Mouse (Mus musculus) forebrain, embryonic 16.5 days (tissue): ENCODE results near the gene Uggt2. TPM values are rescaled to one million over a fixed set of nuclear protein-coding genes. Genes with fewer than 3 reads are reported as not detected.

ENCODE experiments used
- ATAC-seq: fragments of 200-750 bp; cut with Nextera tagmentation; 2 replicates; pipeline ENCODE4 v1.8.0; 2017; ENCODE audit warnings: mild to moderate bottlenecking, moderate library complexity
- H3K27ac ChIP-seq: fragments of 300-500 bp; sonication (generic); 2 replicates; pipeline ENCODE4 v1.5.1; 2014; ENCODE audit warnings: low read length, control low read depth
- H3K27me3 ChIP-seq: fragments of 300-500 bp; sonication (generic); replicated peaks from 2 replicates; pipeline ENCODE4 v1.6.1; 2014; ENCODE audit warnings: low read length; ENCODE audit not compliant: control insufficient read depth, insufficient read depth
- H3K36me3 ChIP-seq: fragments of 300-500 bp; sonication (generic); 2 replicates; pipeline ENCODE4 v1.6.1; 2014; ENCODE audit not compliant: control insufficient read depth, insufficient read depth
- H3K4me1 ChIP-seq: fragments of 300-500 bp; sonication (generic); replicated peaks from 2 replicates; pipeline ENCODE4 v1.6.1; 2014; ENCODE audit warnings: low read length; ENCODE audit not compliant: control insufficient read depth, insufficient read depth
- H3K4me2 ChIP-seq: fragments of 300-500 bp; sonication (generic); 2 replicates; pipeline ENCODE4 v1.6.1; 2014; ENCODE audit warnings: mild to moderate bottlenecking, low read length, control low read depth
- H3K4me3 ChIP-seq: fragments of 300-500 bp; sonication (generic); replicated peaks from 2 replicates; pipeline ENCODE4 v1.5.1; 2014; ENCODE audit warnings: mild to moderate bottlenecking, low read length, control low read depth
- H3K9ac ChIP-seq: fragments of 300-500 bp; sonication (generic); replicated peaks from 2 replicates; pipeline ENCODE4 v1.6.1; 2014; ENCODE audit warnings: low read depth, low read length, control low read depth
- H3K9me3 ChIP-seq: fragments of 300-500 bp; sonication (generic); 2 replicates; pipeline ENCODE4 v1.6.1; 2016; ENCODE audit warnings: low read length; ENCODE audit not compliant: control insufficient read depth
- WGBS: fragments of 180-500 bp; shearing (Covaris S2); extraction: QIAGEN DNeasy Blood & Tissue Kit; methylation state at CpG from one replicate; pipeline ENCODE4 v1.1.7; 2014; 5-methylcytosine and 5-hydroxymethylcytosine counted together
- polyA plus RNA-seq: library from polyadenylated mRNA; unstranded; fragments of >200 nt; fragmentation: Nextera tagmentation; extraction: Ambion mirVana; gene quantifications from 2 replicates; pipeline ENCODE4 v1.2.1, GENCODE M21; 2015

The Uggt2 gene
- polyA plus RNA-seq, 1 experiment from 2014 or later = 15.9 TPM

- Histone ChIP-seq H3K4me2 (no peak overlapping the region), H3K27ac (no peak overlapping the region), H3K36me3 (peaks cover 10% of the 10 kb centered on the region), H3K27me3 (no peaks in the 10 kb centered on the region), H3K4me3 (no peak overlapping the region), H3K9ac (no peak overlapping the region), H3K4me1 (no peaks in the 10 kb centered on the region), H3K9me3 (no peaks in the 10 kb centered on the region)
- 68% methylated on average over 8 of the region's 8 CpGs for WGBS
- no peak for ATAC-seq
Observed at GRCm38 (mm10) chr14:118977136-118977816, 122.0 kb downstream of the Uggt2 start.

GRCm38 (mm10) chr14:118972268-118972667 is 127.0 kb downstream of the Uggt2 start:
- 91% methylated on average over 6 of the region's 6 CpGs for WGBS
- peaks cover 8% of the 10 kb centered on the region for H3K36me3 ChIP-seq
- ATAC-seq = no peak

GRCm38 (mm10) chr14:118967646-118968045 is 131.6 kb downstream of the Uggt2 start:
- H3K4me1 ChIP-seq = no peaks in the 10 kb centered on the region
- H3K4me2 ChIP-seq = no peak overlapping the region
- no peak for ATAC-seq
- H3K27me3 ChIP-seq = no peaks in the 10 kb centered on the region
- peaks cover 8% of the 10 kb centered on the region for H3K36me3 ChIP-seq
- no peak overlapping the region for H3K27ac ChIP-seq
- no peak overlapping the region for H3K4me3 ChIP-seq
- H3K9me3 ChIP-seq = no peaks in the 10 kb centered on the region
- WGBS = 87% methylated on average over 7 of the region's 7 CpGs
- H3K9ac ChIP-seq = no peak overlapping the region

More at GRCm38 (mm10) chr14:118972268-118972667, 127.0 kb downstream of the Uggt2 start:
- no peak overlapping the region for H3K27ac ChIP-seq
- no peak overlapping the region for H3K9ac ChIP-seq
- H3K4me3 ChIP-seq = no peak overlapping the region
- no peak overlapping the region for H3K4me2 ChIP-seq
- no peaks in the 10 kb centered on the region for H3K4me1 ChIP-seq
- no peaks in the 10 kb centered on the region for H3K27me3 ChIP-seq
- H3K9me3 ChIP-seq = no peaks in the 10 kb centered on the region

- Histone ChIP-seq H3K36me3 (peaks cover 9% of the 10 kb centered on the region), H3K9me3 (no peaks in the 10 kb centered on the region), H3K4me2 (no peak overlapping the region), H3K4me3 (no peak overlapping the region), H3K27ac (no peak overlapping the region), H3K4me1 (no peaks in the 10 kb centered on the region), H3K27me3 (no peaks in the 10 kb centered on the region), H3K9ac (no peak overlapping the region)
- WGBS = 93% methylated on average over 4 of the region's 4 CpGs
- no peak for ATAC-seq
Observed at GRCm38 (mm10) chr14:118965356-118966000, 133.8 kb downstream of the Uggt2 start.

- H3K36me3 ChIP-seq = peaks cover 14% of the 10 kb centered on the region
- H3K4me3 ChIP-seq = no peak overlapping the region
- no peak overlapping the region for H3K9ac ChIP-seq
- no peak overlapping the region for H3K4me2 ChIP-seq
- 79% methylated on average over 3 of the region's 3 CpGs for WGBS
- H3K27ac ChIP-seq = no peak overlapping the region
- ATAC-seq = peak; percentile 64
- H3K27me3 ChIP-seq = no peaks in the 10 kb centered on the region
- H3K9me3 ChIP-seq = no peaks in the 10 kb centered on the region
- H3K4me1 ChIP-seq = no peaks in the 10 kb centered on the region; the same call in 1 of the 2 replicates
Observed at GRCm38 (mm10) chr14:118958010-118958409, 141.2 kb downstream of the Uggt2 start.

- Histone ChIP-seq H3K27me3 (no peaks in the 10 kb centered on the region), H3K4me1 (no peaks in the 10 kb centered on the region), H3K4me3 (no peak overlapping the region), H3K36me3 (no peaks in the 10 kb centered on the region), H3K9ac (no peak overlapping the region), H3K27ac (no peak overlapping the region), H3K4me2 (no peak overlapping the region), H3K9me3 (no peaks in the 10 kb centered on the region)
- ATAC-seq = no peak
- 91% methylated on average over 9 of the region's 9 CpGs for WGBS
Observed at GRCm38 (mm10) chr14:118951912-118952583, 147.2 kb downstream of the Uggt2 start.

GRCm38 (mm10) chr14:118948841-118949240 is 150.4 kb downstream of the Uggt2 start:
- Histone ChIP-seq H3K4me1 (no peaks in the 10 kb centered on the region), H3K9ac (no peak overlapping the region), H3K27me3 (no peaks in the 10 kb centered on the region), H3K36me3 (no peaks in the 10 kb centered on the region), H3K4me2 (no peak overlapping the region), H3K9me3 (no peaks in the 10 kb centered on the region), H3K27ac (no peak overlapping the region), H3K4me3 (no peak overlapping the region)
- ATAC-seq = no peak
- WGBS = 88% methylated on average over 1 of the region's 1 CpGs

- H3K4me1 ChIP-seq = 0 out of 2 replicates have a peak, but pooled peaks cover 2% of the 10 kb centered on the region
- no peaks in the 10 kb centered on the region for H3K36me3 ChIP-seq
- no peaks in the 10 kb centered on the region for H3K27me3 ChIP-seq
- H3K4me3 ChIP-seq = no peak overlapping the region
- H3K9ac ChIP-seq = no peak overlapping the region
- no peak overlapping the region for H3K27ac ChIP-seq
- H3K9me3 ChIP-seq = no peaks in the 10 kb centered on the region
- 92% methylated on average over 2 of the region's 2 CpGs for WGBS
- no peak for ATAC-seq
- H3K4me2 ChIP-seq = no peak overlapping the region
Observed at GRCm38 (mm10) chr14:118944702-118945101, 154.5 kb downstream of the Uggt2 start.

- H3K27ac ChIP-seq = no peak overlapping the region
- H3K4me2 ChIP-seq = no peak overlapping the region
- no peaks in the 10 kb centered on the region for H3K36me3 ChIP-seq
- 37% methylated on average over 12 of the region's 12 CpGs for WGBS
- no peaks in the 10 kb centered on the region for H3K27me3 ChIP-seq
- no peak overlapping the region for H3K9ac ChIP-seq
- no peaks in the 10 kb centered on the region for H3K9me3 ChIP-seq
- peaks cover 10% of the 10 kb centered on the region for H3K4me1 ChIP-seq
- ATAC-seq = no peak
- no peak overlapping the region for H3K4me3 ChIP-seq
Observed at GRCm38 (mm10) chr14:118942076-118942475, 157.2 kb downstream of the Uggt2 start.
